ENCODE assay signal across 26 mouse cellular contexts in genomic region chr6:97885606-97886005, GRCm38 (mm10).
DNase-seq lines count a peak whose midpoint lies in the region; ATAC-seq and TF ChIP-seq lines count a peak whose summit lies in the region.
"Had no signal": no experiment of that assay in that cellular context is flagged by ENCODE, and none has a peak within 500 bp of the region (broad histone marks: within the 10 kb centered on the region; RNA-seq: fewer than 3 reads in every experiment).

No protein-coding gene starts in this region.

- no peak overlapping the region for H3K4me3 ChIP-seq in liver, adult 2 months (ENCODE audit: insufficient read depth, low read depth, low read length)
- no peak overlapping the region for H3K4me3 ChIP-seq in liver, embryonic 12.5 days
- H3K4me3 ChIP-seq: embryonic facial prominence, embryonic 13.5 days; erythroblast, embryonic 14.5 days; forebrain, embryonic 13.5 days; intestine, embryonic 15.5 days; layer of hippocampus, adult 2 months had no signal

- peaks cover 18% of the 10 kb centered on the region for H3K4me1 ChIP-seq in liver, adult 2 months (ENCODE audit: control insufficient read depth, insufficient read depth, low read length)
- peaks cover 8% of the 10 kb centered on the region for H3K4me1 ChIP-seq in liver, embryonic 12.5 days
- H3K4me1 ChIP-seq: embryonic facial prominence, embryonic 13.5 days; intestine, embryonic 15.5 days had no signal

- H3K79me2 ChIP-seq in liver, adult 2 months (ENCODE audit: control insufficient read depth, insufficient read depth, low read length), result no peaks in the 10 kb centered on the region; the same call in 1 of the 2 replicates

- no peak overlapping the region for H3K9ac ChIP-seq in liver, adult 2 months (ENCODE audit: low read depth, low read length)
- no peak overlapping the region for H3K9ac ChIP-seq in liver, embryonic 12.5 days
- H3K9ac ChIP-seq: embryonic facial prominence, embryonic 13.5 days; forebrain, embryonic 13.5 days; intestine, embryonic 15.5 days had no signal

- H3K27ac ChIP-seq in liver, adult 2 months (replicated peaks; ENCODE audit: insufficient read depth, low read depth, low read length), result peak overlapping the region; percentile 59
- H3K27ac ChIP-seq in liver, embryonic 12.5 days, result no peak overlapping the region
- H3K27ac ChIP-seq: embryonic facial prominence, embryonic 13.5 days; forebrain, embryonic 13.5 days; intestine, embryonic 15.5 days; layer of hippocampus, adult 2 months had no signal

- no peak for TF ChIP-seq POLR2A in liver, adult 2 months (IDR thresholded peaks at IDR 0.05; ENCODE audit: extremely low read depth, insufficient read depth, low read length)

- H3K27me3 ChIP-seq in liver, adult 2 months (ENCODE audit: control insufficient read depth, insufficient read depth, low read length), result no peaks in the 10 kb centered on the region
- no peaks in the 10 kb centered on the region for H3K27me3 ChIP-seq in liver, embryonic 12.5 days (replicated peaks)
- H3K27me3 ChIP-seq: embryonic facial prominence, embryonic 13.5 days; forebrain, embryonic 13.5 days; intestine, embryonic 15.5 days had no signal

- peak; percentile 47 for DNase-seq in adrenal gland, adult 2 months
- DNase-seq in adrenal gland, postnatal 25 days, result no peak
- peak; percentile 83 for DNase-seq in heart, adult 11 months
- no peak for DNase-seq in heart, postnatal 25 days (ENCODE audit: low spot score)
- DNase-seq in liver, adult 2 months (ENCODE audit: extremely low read depth, low read depth, low spot score), result peak; percentile 89
- DNase-seq in NIH3T3 (ENCODE audit: low read depth), result peak; percentile 55
- DNase-seq in frontal cortex, postnatal 36 days (ENCODE audit: low spot score in 2 of 2), result no peak
- DNase-seq: cerebellum, adult 8-10 months; gastrocnemius, postnatal 14 days; heart, postnatal 4 days; kidney, adult 9 months; kidney, postnatal 14 days; lung, adult 18-20 months; lung, postnatal 10 days; midbrain, embryonic 14.5 days; right cerebral cortex, adult 18-20 months; right cerebral cortex, postnatal 4 days; thymus, postnatal 14 days had no signal

- no peak overlapping the region for H3K4me2 ChIP-seq in liver, embryonic 12.5 days
- H3K4me2 ChIP-seq: embryonic facial prominence, embryonic 13.5 days; forebrain, embryonic 13.5 days; intestine, embryonic 15.5 days; liver, embryonic 11.5 days had no signal

- 64% methylated on average over 3 of the region's 3 CpGs for WGBS in liver, adult 2 months
- 81% methylated on average over 3 of the region's 3 CpGs for WGBS in liver, embryonic 12.5 days (ENCODE audit: insufficient replicate concordance)

- TF ChIP-seq CTCF in liver, adult 2 months (IDR thresholded peaks at IDR 0.05; ENCODE audit: low read depth, low read length), result no peak

- no peaks in the 10 kb centered on the region for H3K9me3 ChIP-seq in liver, embryonic 12.5 days (replicated peaks)
- H3K9me3 ChIP-seq: embryonic facial prominence, embryonic 13.5 days; forebrain, embryonic 13.5 days; intestine, embryonic 15.5 days had no signal

- intact Hi-C loops in heart, postnatal 25 days (cut with DNase I), result no loop called here

- no peaks in the 10 kb centered on the region for H3K36me3 ChIP-seq in liver, adult 2 months (ENCODE audit: control insufficient read depth, insufficient read depth, low read length)
- H3K36me3 ChIP-seq in liver, embryonic 12.5 days, result no peaks in the 10 kb centered on the region
- H3K36me3 ChIP-seq: embryonic facial prominence, embryonic 13.5 days; intestine, embryonic 15.5 days had no signal

- no peak for ATAC-seq in liver, embryonic 12.5 days
- ATAC-seq: forebrain, embryonic 13.5 days; hindbrain, embryonic 16.5 days; intestine, embryonic 15.5 days had no signal

Comparison
In these comparisons a context has a peak if more than half of its experiments do, and no peak if none do; other contexts are left out.
1. DNase-seq: peak in adrenal gland, adult 2 months (single experiment), heart, adult 11 months (single experiment), liver, adult 2 months (single experiment) and NIH3T3 (single experiment); none in adrenal gland, postnatal 25 days (single experiment), heart, postnatal 25 days (single experiment) and frontal cortex, postnatal 36 days (0 of 2).